Mouse (Mus musculus): ENCODE measurements around the gene Map2k6. TPM values are rescaled to one million over a fixed set of nuclear protein-coding genes. Genes with fewer than 3 reads are reported as not detected.
"Not testable (repeated sequence)": the region's sequence is repeated elsewhere in the genome, so short reads cannot be mapped to it uniquely, and the experiment has no call there.

Map2k6 gene
- total RNA-seq (2021) = 10 to 100 TPM in 1 of 2 experiments, 1 to 10 TPM in 1; 7.6 to 11.0 TPM
- long read RNA-seq, experiment 1, transcript Map2k6-201 (12 exons, 2,068 nt) = major isoform, 5 of 6 reads
- long read RNA-seq, experiment 1, partial matches to known transcripts = 0 of 6 reads
- long read RNA-seq, experiment 1, other reads (novel, unspliced or antisense) = 1 of 6 reads
- long read RNA-seq, experiment 2, partial matches to known transcripts = 0 of 4 reads
- long read RNA-seq, experiment 2, other reads (novel, unspliced or antisense) = 1 of 4 reads

- peak; percentile 87 for DNase-seq
Measured at GRCm38 (mm10) chr11:110398553-110399239, at the start of gene Map2k6. Gene Map2k6 (plus strand): TSS chr11:110399122.

- DNase-seq = no peak
Measured at GRCm38 (mm10) chr11:110354261-110354660, 44.7 kb upstream of the Map2k6 start.

DNA sequence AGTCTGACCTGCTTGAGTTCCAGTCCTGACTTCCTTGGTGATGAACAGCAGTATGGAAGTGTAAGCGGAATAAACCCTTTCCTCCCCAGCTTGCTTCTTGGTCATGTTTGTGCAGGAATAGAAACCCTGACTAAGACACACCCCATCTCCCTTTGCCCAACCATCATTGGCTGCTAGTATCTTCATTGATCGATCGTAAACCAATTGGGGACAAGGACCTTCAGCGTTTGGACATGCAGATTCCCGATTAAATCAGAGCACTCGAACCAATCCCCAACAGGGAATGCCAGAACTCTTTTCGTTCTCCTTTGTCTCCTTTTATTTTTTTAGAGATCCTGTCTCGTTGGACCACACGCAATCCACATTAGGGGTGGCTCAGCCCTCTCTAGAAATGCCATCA, 43.8 kb upstream of the Map2k6 start:
- DNase-seq = not testable (repeated sequence)

GRCm38 (mm10) chr11:110357756-110358551, 41.0 kb upstream of the Map2k6 start:
- DNase-seq = peak; percentile 48

DNA sequence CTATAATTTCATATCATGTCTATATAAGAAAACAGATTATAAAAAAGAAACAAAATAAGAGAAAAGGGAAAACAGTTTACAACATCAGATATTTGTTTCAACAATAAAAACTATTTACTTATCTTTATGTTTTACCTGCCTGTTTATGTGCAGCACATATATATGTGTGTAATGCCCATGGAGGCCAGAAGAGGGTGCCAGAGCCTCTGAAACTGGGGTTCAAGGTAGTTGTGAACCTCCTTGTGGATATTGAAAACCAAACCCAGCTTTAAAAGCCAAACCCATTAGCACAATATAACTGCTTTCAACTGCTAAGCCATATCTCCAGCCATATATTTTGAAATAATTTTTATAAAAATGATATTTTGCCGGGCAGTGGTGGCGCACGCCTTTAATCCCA, 33.9 kb upstream of the Map2k6 start:
- DNase-seq = peak; percentile 79

GRCm38 (mm10) chr11:110366902-110367301, 32.0 kb upstream of the Map2k6 start:
- no peak for DNase-seq

GRCm38 (mm10) chr11:110367638-110368037, 31.3 kb upstream of the Map2k6 start:
- DNase-seq = peak; percentile 19

- DNase-seq = peak; percentile 6
Measured at GRCm38 (mm10) chr11:110369312-110370019, 29.5 kb upstream of the Map2k6 start.

DNA sequence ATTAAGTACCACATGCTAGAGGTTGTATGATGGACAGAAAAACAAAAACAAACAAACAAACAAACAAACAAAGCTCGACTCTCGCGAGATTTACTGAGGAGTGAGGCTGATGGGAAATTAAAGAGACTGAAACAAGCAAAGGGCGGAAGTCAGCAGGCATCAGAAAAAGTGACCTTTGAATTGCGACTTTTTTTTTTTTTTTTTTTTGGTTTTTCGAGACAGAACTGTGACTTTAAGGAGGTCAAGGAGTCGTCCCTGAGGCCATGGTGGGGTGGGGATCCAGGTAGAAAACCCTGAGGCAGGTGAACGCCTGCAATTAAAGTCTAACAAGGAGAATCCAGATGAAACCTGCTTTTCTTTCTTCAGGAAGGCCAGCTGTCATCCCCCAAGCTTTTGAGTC, 27.1 kb upstream of the Map2k6 start:
- no peak for DNase-seq

DNA sequence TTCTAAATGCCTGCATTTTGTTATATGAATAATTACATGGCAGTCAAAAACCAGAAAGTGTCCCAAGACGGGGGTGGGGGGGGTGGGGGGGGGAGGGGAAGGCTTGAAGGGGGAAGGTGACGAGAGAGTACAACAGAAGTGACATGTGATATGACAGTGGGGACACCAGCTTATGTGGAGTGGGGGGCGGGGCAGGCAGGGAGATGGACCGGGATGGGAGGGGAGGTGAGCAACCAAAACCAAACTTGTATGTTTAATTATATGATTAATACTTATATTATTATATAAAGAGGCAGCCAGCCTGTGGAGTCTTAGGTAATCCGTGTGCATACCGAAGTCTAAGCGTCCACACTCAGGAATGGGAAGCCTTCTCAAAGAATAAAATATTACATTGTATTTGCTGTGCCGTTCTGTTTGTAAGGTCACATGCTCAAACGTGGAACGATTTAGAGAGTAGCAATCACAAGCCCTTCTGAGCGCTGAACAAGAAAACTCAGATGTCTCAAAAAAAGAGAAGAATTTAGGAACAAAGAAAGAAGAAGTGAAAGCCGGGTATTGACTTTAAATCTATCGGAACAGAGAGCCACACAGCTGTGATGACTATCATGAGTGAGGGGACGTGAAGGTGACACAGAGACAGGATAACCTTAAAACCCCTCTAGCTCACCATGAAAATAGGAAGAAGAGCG, 26.5 kb upstream of the Map2k6 start:
- no peak for DNase-seq

- DNase-seq = no peak
Measured at GRCm38 (mm10) chr11:110374036-110374435, 24.9 kb upstream of the Map2k6 start.

DNA sequence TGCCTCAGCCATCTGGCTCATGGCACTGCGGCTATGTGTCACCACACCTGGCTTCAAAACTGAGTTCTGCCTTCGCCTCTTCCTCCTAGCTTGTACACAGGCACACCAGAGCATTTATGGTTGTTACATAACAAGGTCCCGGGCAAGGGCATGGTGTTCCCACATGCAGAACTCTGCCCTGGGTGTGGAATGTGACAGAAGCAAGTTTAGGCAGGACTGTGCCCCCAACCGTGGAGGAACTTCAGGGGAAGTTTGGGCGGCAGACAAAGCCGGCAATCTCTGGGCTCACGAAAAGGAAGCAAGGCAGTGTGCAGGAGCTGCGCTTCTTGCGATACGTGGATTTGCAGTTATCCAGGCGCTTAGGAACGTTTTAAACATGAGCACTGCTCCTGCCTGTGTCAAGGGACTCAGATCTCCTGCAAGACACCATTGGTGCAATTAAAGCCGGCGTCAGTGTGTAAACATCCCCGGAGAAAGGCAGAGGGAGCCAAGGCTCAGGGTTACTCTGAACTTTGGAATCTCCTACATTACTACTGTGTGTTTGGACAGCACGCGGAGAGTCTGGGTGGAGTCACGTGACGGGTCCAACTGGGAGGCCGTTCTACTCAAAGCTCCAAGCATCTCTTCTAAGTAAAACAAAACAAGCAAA, 19.1 kb upstream of the Map2k6 start:
- DNase-seq = peak; percentile 75

- no peak for DNase-seq
Measured at GRCm38 (mm10) chr11:110380310-110380668, 18.6 kb upstream of the Map2k6 start.

DNA sequence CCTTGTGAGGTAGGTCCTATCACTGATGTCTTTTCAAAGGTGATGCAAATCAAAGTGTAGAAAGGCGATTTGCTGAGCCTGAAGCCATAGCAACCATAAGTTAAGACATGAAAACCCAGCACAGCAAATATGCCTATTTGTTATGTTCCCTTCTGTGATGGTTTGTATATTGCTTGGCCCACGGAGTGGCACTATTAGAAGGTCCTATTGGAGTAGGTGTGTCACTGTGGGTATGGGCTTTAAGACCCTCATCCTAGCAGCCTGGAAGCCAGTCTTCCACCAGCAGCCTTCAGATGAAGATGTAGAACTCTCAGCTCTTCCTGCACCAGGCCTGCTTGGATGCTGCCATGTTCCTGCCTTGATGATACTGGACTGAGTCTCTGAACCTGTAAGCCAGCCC, 13.4 kb upstream of the Map2k6 start:
- no peak for DNase-seq

GRCm38 (mm10) chr11:110392763-110393162, 6.2 kb upstream of the Map2k6 start:
- DNase-seq = no peak

DNA sequence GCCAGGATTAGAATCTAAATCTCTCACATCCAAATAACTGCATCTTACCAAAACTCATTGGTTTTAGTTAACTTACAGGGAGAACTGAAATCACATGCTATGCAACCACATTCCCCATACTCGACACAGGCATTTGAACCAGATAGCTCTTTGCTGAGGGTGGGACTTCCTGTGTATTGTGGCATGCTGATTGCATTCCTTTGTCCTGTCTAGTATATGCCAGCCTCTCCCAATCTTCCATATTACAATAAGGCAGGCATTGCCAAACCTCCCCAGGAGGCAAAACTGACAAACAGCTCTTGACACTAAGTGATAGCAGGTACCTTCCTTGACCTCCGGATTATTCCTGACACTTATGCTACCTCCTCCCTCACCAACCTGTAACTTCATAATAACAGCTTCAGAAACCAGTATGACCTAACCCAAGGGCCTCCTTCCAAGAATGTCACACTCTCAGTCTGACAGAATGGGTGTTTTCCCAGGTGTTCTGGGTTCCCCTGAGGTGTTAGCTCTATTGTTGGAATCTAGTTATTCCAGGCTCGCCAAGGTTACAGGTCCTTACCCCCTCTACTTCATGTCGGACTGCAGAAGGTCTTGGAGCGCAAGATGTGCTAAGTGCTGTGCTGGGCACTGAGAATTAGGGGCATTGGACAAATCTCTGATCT, 4.0 kb upstream of the Map2k6 start:
- DNase-seq = no peak

DNA sequence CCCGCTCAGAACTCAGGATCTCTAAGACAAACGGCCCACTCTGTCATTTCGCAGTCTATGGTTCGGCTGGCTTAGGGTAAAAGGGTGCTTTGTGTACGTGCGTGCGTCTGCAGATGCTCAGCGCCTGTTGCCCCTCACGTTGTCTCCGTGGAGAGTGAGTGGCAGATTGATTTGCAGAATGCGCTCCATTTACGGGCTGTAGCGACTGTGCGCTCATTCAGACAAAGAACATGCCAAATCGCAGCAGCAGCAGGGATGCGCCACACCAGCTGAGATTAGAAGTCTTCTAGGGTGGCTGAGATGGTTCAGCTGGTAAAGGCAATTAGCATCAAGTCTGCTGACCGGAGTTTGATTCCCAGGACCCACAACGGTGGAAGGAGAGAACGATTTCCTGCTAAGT, 2.8 kb upstream of the Map2k6 start:
- DNase-seq = no peak

DNA sequence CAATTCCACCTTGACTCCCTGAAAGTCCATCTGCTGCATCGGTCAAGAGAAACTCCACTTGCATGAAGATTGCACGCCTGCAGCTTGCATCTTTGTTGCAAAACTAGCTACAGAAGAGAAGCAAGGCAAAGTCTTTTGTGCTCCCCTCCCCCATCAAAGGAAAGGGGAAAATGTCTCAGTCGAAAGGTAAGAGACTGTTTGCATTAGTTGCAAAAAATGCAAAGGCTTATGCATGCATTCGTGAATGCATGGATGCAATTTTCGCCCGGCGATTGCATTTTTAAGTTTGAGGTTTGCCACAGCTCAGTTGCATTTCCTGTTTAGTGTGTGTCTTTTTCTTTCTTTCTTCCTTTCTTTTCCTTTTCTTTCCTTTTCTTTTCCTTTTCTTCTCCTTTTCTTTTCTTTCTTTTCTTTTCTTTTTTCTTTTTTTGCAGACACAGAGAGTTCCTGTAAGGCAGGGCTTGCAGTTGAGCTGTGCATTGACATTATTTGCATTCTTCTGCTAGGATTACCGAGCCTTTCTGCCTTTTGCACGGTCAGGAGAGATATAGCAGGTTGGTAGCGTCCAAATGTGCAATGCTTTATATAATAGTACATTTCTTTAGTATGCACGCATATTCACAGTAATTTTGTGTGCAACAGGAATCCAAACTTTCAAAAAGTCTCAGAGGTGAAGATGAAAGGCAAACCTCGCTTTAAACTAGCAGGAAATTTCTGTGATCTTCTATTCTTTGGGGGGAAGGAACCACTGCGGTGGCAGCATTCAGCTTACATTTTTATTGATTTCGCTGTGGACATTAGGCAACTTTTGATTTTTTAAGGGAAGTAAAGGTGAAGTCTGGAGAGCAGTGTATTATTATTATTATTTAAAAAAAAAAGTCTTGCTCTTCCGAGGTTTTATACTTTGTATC, 573 bp downstream of the Map2k6 start:
- no peak for DNase-seq

DNA sequence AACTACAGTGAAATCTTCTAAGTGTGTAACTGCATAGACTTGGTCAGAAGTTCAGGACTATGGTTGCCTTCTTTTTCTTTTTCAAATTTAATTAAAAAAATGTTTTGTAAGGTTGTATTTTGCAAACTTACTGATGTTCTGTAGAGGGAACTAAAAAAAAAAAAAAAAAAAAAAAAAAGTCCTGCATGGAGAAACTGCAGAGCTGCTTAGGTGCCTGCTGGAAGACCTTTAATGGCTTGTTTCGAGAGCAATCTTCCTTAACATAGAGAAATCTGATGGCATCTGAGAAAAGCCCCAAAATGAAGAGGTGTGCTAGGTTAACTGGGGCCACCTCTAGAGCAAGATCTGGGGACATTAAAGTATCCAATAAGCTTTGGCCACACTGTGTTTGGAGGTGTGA, 1.4 kb downstream of the Map2k6 start:
- no peak for DNase-seq

DNA sequence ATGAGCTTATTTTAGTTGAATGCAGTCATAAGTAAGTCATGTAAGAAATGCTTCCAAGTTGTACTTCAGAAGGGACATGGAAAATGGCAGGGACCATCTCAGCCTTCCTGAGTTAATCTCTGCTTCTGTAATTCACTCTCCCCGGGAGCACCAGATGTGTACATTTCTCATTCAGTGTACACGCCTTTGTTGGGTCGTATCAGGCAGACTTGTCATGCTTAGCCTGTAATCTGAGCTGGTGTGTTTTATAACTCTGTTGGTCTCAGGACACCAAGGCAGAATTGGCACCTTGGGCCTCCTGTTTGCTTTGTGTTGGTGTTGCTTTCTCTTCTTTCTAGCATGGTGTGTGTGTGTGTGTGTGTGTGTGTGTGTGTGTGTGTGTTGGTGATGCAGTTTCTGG, 3.7 kb downstream of the Map2k6 start:
- DNase-seq = no peak

All from adrenal gland, postnatal 10 days (tissue).